8 mouse cellular contexts compared by ENCODE assay signal in the genomic region with DNA sequence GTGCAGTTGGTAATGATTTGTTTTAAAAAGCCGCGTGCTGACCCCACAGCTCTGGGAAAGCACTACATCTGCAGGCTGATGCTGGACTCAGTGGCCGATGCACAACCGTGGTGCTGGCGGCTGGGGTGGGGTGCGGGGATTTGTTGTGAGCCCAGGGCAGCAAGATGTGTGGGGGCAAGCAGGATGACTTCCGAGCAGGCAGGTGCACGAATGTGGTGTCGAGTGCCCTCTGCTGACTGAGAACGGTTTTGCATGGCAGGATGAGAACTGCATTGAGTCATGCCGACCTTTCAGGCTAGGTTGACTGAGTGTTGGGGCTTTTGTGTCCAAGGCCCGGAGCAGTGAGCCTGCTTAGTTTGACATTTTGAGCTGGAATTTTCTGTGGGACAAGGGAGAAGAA. TPM values are rescaled to one million over a fixed set of nuclear protein-coding genes. Genes with fewer than 3 reads are reported as not detected.
A peak's percentile ranks its signal among the peaks of the same experiment; 100 is the strongest.
DNase-seq lines count a peak whose midpoint lies in the region; ATAC-seq and TF ChIP-seq lines count a peak whose summit lies in the region.

No protein-coding gene starts in this region.

- H3K27ac ChIP-seq in CH12.LX (ENCODE audit: insufficient read depth, low read depth) = no peak overlapping the region
- no peak overlapping the region for H3K27ac ChIP-seq in forebrain, embryonic 12.5 days
- H3K27ac ChIP-seq in liver, postnatal 0 days (ENCODE audit: low read depth) = no peak overlapping the region
- no peak overlapping the region for H3K27ac ChIP-seq in olfactory bulb, adult 2 months (ENCODE audit: insufficient read depth, low read depth, low read length)

- TF ChIP-seq POLR2A in CH12.LX (IDR thresholded peaks at IDR 0.05; ENCODE audit: low read depth, low read length) = no peak
- TF ChIP-seq POLR2A in olfactory bulb, adult 2 months (IDR thresholded peaks at IDR 0.05; ENCODE audit: insufficient read depth, low read depth, low read length) = no peak

- peak; percentile 85 for TF ChIP-seq RAD21 in CH12.LX (IDR thresholded peaks at IDR 0.05; ENCODE audit: low read depth, low read length)

- H3K79me2 ChIP-seq in CH12.LX (replicated peaks; ENCODE audit: control insufficient read depth, extremely low read depth, insufficient read depth, poor library complexity, severe bottlenecking) = no peaks in the 10 kb centered on the region

- TF ChIP-seq CTCF in CH12.LX (conservative IDR thresholded peaks at IDR 0.05 in 1 of 2, IDR thresholded peaks at IDR 0.05 in 1 of 2; ENCODE audit: low read depth in 2 of 2, low read length in 2 of 2) = peak; percentile 83 to 92
- peak; percentile 79 for TF ChIP-seq CTCF in liver, postnatal 0 days (IDR thresholded peaks at IDR 0.05; ENCODE audit: low read depth)
- TF ChIP-seq CTCF in olfactory bulb, adult 2 months (IDR thresholded peaks at IDR 0.05; ENCODE audit: insufficient read depth, low read depth, low read length) = peak; percentile 71

- H3K9ac ChIP-seq in CH12.LX (ENCODE audit: insufficient read depth, low read depth) = no peak overlapping the region
- peak overlapping the region; percentile 40; the same call in 1 of the 2 replicates for H3K9ac ChIP-seq in forebrain, embryonic 12.5 days
- no peak overlapping the region for H3K9ac ChIP-seq in liver, postnatal 0 days (replicated peaks)

- in situ Hi-C loops in CH12.LX (cut with MboI; ENCODE audit: low pct_ligation_motif_present, low pct_unique_long_range_greater_than_20kb, low sequenced_read_pairs) = no loop called here

- peak; percentile 66 for ATAC-seq in forebrain, embryonic 12.5 days (ENCODE audit: low FRiP score)
- ATAC-seq in liver, postnatal 0 days = no peak

- peak overlapping the region; percentile 41 for H3K4me2 ChIP-seq in CH12.LX (ENCODE audit: insufficient read depth, low read depth, poor library complexity, severe bottlenecking)
- H3K4me2 ChIP-seq in forebrain, embryonic 12.5 days = peak overlapping the region; percentile 45
- H3K4me2 ChIP-seq in liver, postnatal 0 days (ENCODE audit: low read depth, low read length) = no peak overlapping the region

- H3K4me1 ChIP-seq in CH12.LX (ENCODE audit: control insufficient read depth in 1 of 2, insufficient read depth in 2 of 2) = peaks cover 5 to 19% of the 10 kb centered on the region in 2 experiments; a peak in 3 of 4 replicates
- H3K4me1 ChIP-seq in forebrain, embryonic 12.5 days = peaks cover 8% of the 10 kb centered on the region
- H3K4me1 ChIP-seq in liver, postnatal 0 days (ENCODE audit: insufficient read depth) = no peaks in the 10 kb centered on the region
- H3K4me1 ChIP-seq in olfactory bulb, adult 2 months (ENCODE audit: control insufficient read depth, insufficient read depth, low read length) = peaks cover 9% of the 10 kb centered on the region

- H3K27me3 ChIP-seq in CH12.LX (replicated peaks) = no peaks in the 10 kb centered on the region
- peaks cover 67% of the 10 kb centered on the region for H3K27me3 ChIP-seq in forebrain, embryonic 12.5 days
- H3K27me3 ChIP-seq in liver, postnatal 0 days (ENCODE audit: insufficient read depth, low read length) = 0 out of 2 replicates have a peak, but pooled peaks cover 7% of the 10 kb centered on the region

- H3K4me3 ChIP-seq in CH12.LX (replicated peaks in 1 of 3; ENCODE audit: low read depth in 2 of 3, low read length in 2 of 3, poor library complexity in 1 of 3) = no peak overlapping the region
- H3K4me3 ChIP-seq in forebrain, embryonic 12.5 days (replicated peaks) = no peak overlapping the region; the same call in 1 of the 2 replicates
- no peak overlapping the region for H3K4me3 ChIP-seq in liver, postnatal 0 days (ENCODE audit: low read depth, low read length)
- peak overlapping the region; percentile 31; the same call in 1 of the 2 replicates for H3K4me3 ChIP-seq in olfactory bulb, adult 2 months (ENCODE audit: insufficient read depth, low read depth, low read length)

- DNase-seq in CH12.LX (ENCODE audit: extremely low read depth) = peak; percentile 87
- DNase-seq in c-Kit-positive CD71-negative TER-119-negative erythroid progenitor cells, embryonic 14.5 days (ENCODE audit: low read depth) = peak; percentile 68
- DNase-seq in heart, postnatal 14 days = peak; percentile 66 to 83
- peak; percentile 19 for DNase-seq in large intestine, adult 2 months (ENCODE audit: low read depth, low spot score)
- DNase-seq in liver, postnatal 0 days = peak; percentile 80
- peak; percentile 74 for DNase-seq in thymus, postnatal 0 days (ENCODE audit: low spot score)

- H3K9me3 ChIP-seq in CH12.LX (replicated peaks; ENCODE audit: low read length) = no peaks in the 10 kb centered on the region
- H3K9me3 ChIP-seq in forebrain, embryonic 12.5 days = no peaks in the 10 kb centered on the region
- no peaks in the 10 kb centered on the region for H3K9me3 ChIP-seq in liver, postnatal 0 days (ENCODE audit: low read length)

- no peaks in the 10 kb centered on the region for H3K36me3 ChIP-seq in CH12.LX (replicated peaks in 1 of 2; ENCODE audit: control insufficient read depth in 1 of 2, insufficient read depth in 1 of 2, low read length in 1 of 2)
- no peaks in the 10 kb centered on the region for H3K36me3 ChIP-seq in forebrain, embryonic 12.5 days (replicated peaks)
- H3K36me3 ChIP-seq in liver, postnatal 0 days (replicated peaks; ENCODE audit: insufficient read depth, low read length) = no peaks in the 10 kb centered on the region

- 9% methylated on average over 12 of the region's 12 CpGs for WGBS in forebrain, embryonic 12.5 days
- 9% methylated on average over 12 of the region's 12 CpGs for WGBS in large intestine, adult 2 months
- 14% methylated on average over 12 of the region's 12 CpGs for WGBS in liver, postnatal 0 days (ENCODE audit: insufficient replicate concordance)
- WGBS in olfactory bulb, adult 2 months = 8% methylated on average over 12 of the region's 12 CpGs

- dilution Hi-C loops in CH12.LX (cut with MboI; ENCODE audit: extremely low pct_ligation_motif_present, extremely low pct_unique_long_range_greater_than_20kb, low sequenced_read_pairs) = no loop called here

- intact Hi-C loops in heart, postnatal 14 days (cut with DNase I) = loop anchor here (2.0 to 5.0 kb wide), 5 partner anchors 198 to 513 kb away; no protein-coding TSS in a partner anchor

- TF ChIP-seq EP300 in CH12.LX (IDR thresholded peaks at IDR 0.05; ENCODE audit: low read length) = no peak
- TF ChIP-seq EP300 in liver, postnatal 0 days (IDR thresholded peaks at IDR 0.05; ENCODE audit: low read depth) = no peak

TF ChIP-seq in CH12.LX, 34 proteins besides CTCF, POLR2A, EP300 and RAD21:
- TF ChIP-seq IRF4 (IDR thresholded peaks at IDR 0.05; ENCODE audit: low read depth, low read length) = 0 out of 2 replicates have a peak, but pooled peaks have one; percentile 22
- no peak for TF ChIP-seq KAT2A (IDR thresholded peaks at IDR 0.05; ENCODE audit: insufficient replicate concordance, low read length)
- 0 out of 2 replicates have a peak, but pooled peaks have one; percentile 66 for TF ChIP-seq MEF2A (IDR thresholded peaks at IDR 0.05; ENCODE audit: borderline replicate concordance, low read depth, low read length)
- TF ChIP-seq USF1 (IDR thresholded peaks at IDR 0.05; ENCODE audit: low read depth, low read length) = no peak
- peak; percentile 77 for TF ChIP-seq SMC3 (IDR thresholded peaks at IDR 0.05; ENCODE audit: low read depth, low read length)
- TF ChIP-seq ZC3H11A (IDR thresholded peaks at IDR 0.05; ENCODE audit: low read depth, low read length) = no peak
- no peak for TF ChIP-seq HCFC1 (IDR thresholded peaks at IDR 0.05; ENCODE audit: low read depth, low read length)
- no peak for TF ChIP-seq MAX (IDR thresholded peaks at IDR 0.05; ENCODE audit: low read length)
TF ChIP-seq in CH12.LX: peak in this region for 3.

RNA-seq across cellular contexts. Expression of gene Dmrta2, which starts 42.4 kb away (rescaled TPM):
- total RNA-seq in CH12.LX (2012; rRNA removed) (0.04 and 0.08 TPM in 2 replicates), CH12.LX (2014; rRNA removed) (not detected in 2 replicates)
- 0.08 and 0.13 TPM in 2 replicates for polyA plus RNA-seq in CH12.LX (2012; ENCODE audit: insufficient read length, low read depth)
- polyA plus RNA-seq in forebrain, embryonic 12.5 days (2016; fragmentation: Nextera tagmentation; extraction: Ambion mirVana) = 8.5 and 9.7 TPM in 2 replicates
- total RNA-seq in heart, postnatal 14 days (2021) = under 1 TPM; 0.20 to 0.24 TPM
- polyA plus RNA-seq in large intestine, adult 2 months (2012; rRNA removed) = 0.15 and 0.17 TPM in 2 replicates
- polyA plus RNA-seq in liver, postnatal 0 days (2015; fragmentation: Nextera tagmentation; extraction: Ambion mirVana) = not detected in 2 replicates
- not detected in 2 replicates for polyA plus RNA-seq in olfactory bulb, adult 2 months (2012; ENCODE audit: insufficient read depth, insufficient read length, low replicate concordance, missing spikeins)
- 0.06 TPM in 1 of 2 replicates, not detected in the other for polyA plus RNA-seq in thymus, postnatal 0 days (2015; fragmentation: Nextera tagmentation; extraction: Ambion mirVana)

Comparison
In these comparisons a context has a peak if more than half of its experiments do, and no peak if none do; other contexts are left out.
1. DNase-seq: peak in every context shown above with its lines; median percentile 87 in CH12.LX; 80 in liver, postnatal 0 days; 74 in heart, postnatal 14 days; 74 in thymus, postnatal 0 days; 68 in c-Kit-positive CD71-negative TER-119-negative erythroid progenitor cells, embryonic 14.5 days; 19 in large intestine, adult 2 months.